Mouse (Mus musculus): ENCODE results near the gene Nutf2.

GRCm38 (mm10) chr8:105889756-105890465 is 29.5 kb downstream of the Nutf2 start:
- TF ChIP-seq CTCF (IDR thresholded peaks at IDR 0.05; ENCODE audit: low read depth), result no peak
- TF ChIP-seq EP300 (IDR thresholded peaks at IDR 0.05; ENCODE audit: low read depth), result no peak

All from liver, embryonic 14.5 days (tissue).